Mouse (Mus musculus) MEL (cell line): ENCODE data around the gene Neurl2. TPM values are rescaled to one million over a fixed set of nuclear protein-coding genes. Genes with fewer than 3 reads are reported as not detected.
A peak's percentile ranks its signal among the peaks of the same experiment; 100 is the strongest.

Experiments
- DNase-seq: peaks from one replicate; pipeline ENCODE4 v3.0.0; 2011; ENCODE audit warnings: low read depth, low spot score
- H3K27ac ChIP-seq: 2 replicates; pipeline ENCODE4 v1.5.1; 2012; ENCODE audit warnings: low read depth, mild to moderate bottlenecking, control low read depth, low read length, moderate library complexity; ENCODE audit not compliant: control insufficient read depth
- H3K27me3 ChIP-seq, 2 experiments: fragments of 150-350 bp in 1 of 2; sonication (generic) in 1 of 2; 2 replicates each; pipeline ENCODE4 v1.6.1; 2012; ENCODE audit warnings: low read length in 2 of 2, mild to moderate bottlenecking in 2 of 2, improper control_type of control experiment in 1 of 2, moderate library complexity in 1 of 2; ENCODE audit not compliant: insufficient read depth in 2 of 2, control insufficient read depth in 1 of 2
- H3K36me3 ChIP-seq, 2 experiments: 2 replicates each; pipeline ENCODE4 v1.6.1; 2012 to 2014; ENCODE audit warnings: low read length in 2 of 2, improper control_type of control experiment in 1 of 2, inconsistent platforms in 1 of 2, mild to moderate bottlenecking in 1 of 2; ENCODE audit not compliant: insufficient read depth in 2 of 2, control insufficient read depth in 1 of 2
- H3K4me1 ChIP-seq, 2 experiments: fragments of 150-350 bp in 1 of 2; sonication (generic) in 1 of 2; 2 replicates each; pipeline ENCODE4 v1.6.1; 2012; ENCODE audit warnings: low read length in 2 of 2, improper control_type of control experiment in 1 of 2, mild to moderate bottlenecking in 1 of 2; ENCODE audit not compliant: insufficient read depth in 2 of 2, control insufficient read depth in 1 of 2
- H3K4me3 ChIP-seq, 2 experiments: fragments of 150-350 bp in 1 of 2; sonication (generic) in 1 of 2; 2 replicates each; pipeline ENCODE4 v1.5.1; 2012; ENCODE audit warnings: low read depth in 2 of 2, low read length in 2 of 2, mild to moderate bottlenecking in 2 of 2, moderate library complexity in 2 of 2, control low read depth in 1 of 2, improper control_type of control experiment in 1 of 2; ENCODE audit not compliant: control insufficient read depth in 1 of 2, insufficient read depth in 1 of 2
- H3K79me2 ChIP-seq: 2 replicates; pipeline ENCODE4 v1.6.1; 2012; ENCODE audit warnings: mild to moderate bottlenecking, low read length, moderate library complexity; ENCODE audit not compliant: control insufficient read depth, poor library complexity, insufficient read depth
- H3K9ac ChIP-seq: 2 replicates; pipeline ENCODE4 v1.6.1; 2012; ENCODE audit warnings: low read depth, mild to moderate bottlenecking, control low read depth, low read length, moderate library complexity; ENCODE audit not compliant: control insufficient read depth, poor library complexity, severe bottlenecking
- H3K9me3 ChIP-seq: fragments of 150-350 bp; sonication (generic); replicated peaks from 2 replicates; pipeline ENCODE4 v1.6.1; 2012; ENCODE audit warnings: mild to moderate bottlenecking, low read length, improper control_type of control experiment, moderate library complexity; ENCODE audit not compliant: insufficient read depth
- CHD1 ChIP-seq: IDR thresholded peaks from 2 replicates; pipeline ENCODE4 v1.6.1; 2012; ENCODE audit warnings: low read depth, mild to moderate bottlenecking, inconsistent platforms, low read length, improper control_type of control experiment
- CHD2 ChIP-seq: IDR thresholded peaks from 2 replicates; pipeline ENCODE4 v1.6.1; 2011; ENCODE audit warnings: low read length, improper control_type of control experiment
- ELF1 ChIP-seq: IDR thresholded peaks from 2 replicates; pipeline ENCODE4 v1.6.1; 2014; ENCODE audit warnings: low read depth, mild to moderate bottlenecking, inconsistent platforms, low read length, improper control_type of control experiment, moderate library complexity
- EP300 ChIP-seq, 2 experiments: IDR thresholded peaks; 2 replicates each; pipeline ENCODE4 v1.6.1; 2011; ENCODE audit warnings: improper control_type of control experiment in 2 of 2, low read length in 2 of 2, low read depth in 1 of 2, mild to moderate bottlenecking in 1 of 2
- ETS1 ChIP-seq: IDR thresholded peaks from 2 replicates; pipeline ENCODE4 v1.6.1; 2012; ENCODE audit warnings: low read depth, mild to moderate bottlenecking, inconsistent platforms, low read length, improper control_type of control experiment, moderate library complexity
- GATA1 ChIP-seq: IDR thresholded peaks from 2 replicates; pipeline ENCODE4 v1.6.1; 2011; ENCODE audit warnings: low read depth, low read length, improper control_type of control experiment
- HCFC1 ChIP-seq: IDR thresholded peaks from 2 replicates; pipeline ENCODE4 v1.6.1; 2012; ENCODE audit warnings: low read depth, mild to moderate bottlenecking, inconsistent platforms, low read length, improper control_type of control experiment, moderate library complexity
- KAT2A ChIP-seq: conservative IDR thresholded peaks from 2 replicates; pipeline ENCODE4 v1.6.1; 2012; ENCODE audit warnings: low read depth, low read length, improper control_type of control experiment, inconsistent platforms
- MAFK ChIP-seq: IDR thresholded peaks from 2 replicates; pipeline ENCODE4 v1.6.1; 2011; ENCODE audit warnings: low read depth, mild to moderate bottlenecking, low read length, improper control_type of control experiment, borderline replicate concordance
- MAZ ChIP-seq: IDR thresholded peaks from 2 replicates; pipeline ENCODE4 v1.6.1; 2012; ENCODE audit warnings: low read depth, mild to moderate bottlenecking, inconsistent platforms, low read length, improper control_type of control experiment
- MXI1 ChIP-seq: IDR thresholded peaks from 2 replicates; pipeline ENCODE4 v1.6.1; 2011; ENCODE audit warnings: mild to moderate bottlenecking, low read depth, low read length, improper control_type of control experiment
- MYB ChIP-seq: IDR thresholded peaks from 2 replicates; pipeline ENCODE4 v1.6.1; 2011; ENCODE audit warnings: mild to moderate bottlenecking, low read depth, low read length, improper control_type of control experiment
- MYC ChIP-seq: IDR thresholded peaks from 2 replicates; pipeline ENCODE4 v1.6.1; 2011; ENCODE audit warnings: low read depth, mild to moderate bottlenecking, low read length, improper control_type of control experiment, moderate library complexity
- NELFE ChIP-seq: IDR thresholded peaks from 2 replicates; pipeline ENCODE4 v1.6.1; 2011; ENCODE audit warnings: low read depth, low read length, improper control_type of control experiment
- NRF1 ChIP-seq: IDR thresholded peaks from 2 replicates; pipeline ENCODE4 v1.6.1; 2014; ENCODE audit warnings: low read depth, mild to moderate bottlenecking, inconsistent platforms, low read length, improper control_type of control experiment, moderate library complexity; ENCODE audit not compliant: poor library complexity, insufficient read depth, severe bottlenecking
- POLR2A ChIP-seq, 2 experiments: IDR thresholded peaks; 2 replicates each; pipeline ENCODE4 v1.6.1; 2011 to 2012; ENCODE audit warnings: low read length in 2 of 2, mild to moderate bottlenecking in 2 of 2, control low read depth in 1 of 2, improper control_type of control experiment in 1 of 2, low read depth in 1 of 2, moderate library complexity in 1 of 2; ENCODE audit not compliant: control insufficient read depth in 1 of 2, insufficient read depth in 1 of 2, poor library complexity in 1 of 2
- POLR2AphosphoS2 ChIP-seq: IDR thresholded peaks from 2 replicates; pipeline ENCODE4 v1.6.1; 2011; ENCODE audit warnings: low read length, improper control_type of control experiment
- POLR2AphosphoS5 ChIP-seq: IDR thresholded peaks from 2 replicates; pipeline ENCODE4 v1.6.1; 2012; ENCODE audit warnings: low read depth, borderline replicate concordance, mild to moderate bottlenecking, inconsistent platforms, low read length, moderate library complexity, mixed read lengths
- RAD21 ChIP-seq: IDR thresholded peaks from 2 replicates; pipeline ENCODE4 v1.6.1; 2011; ENCODE audit warnings: mild to moderate bottlenecking, low read depth, low read length, improper control_type of control experiment
- SIN3A ChIP-seq: IDR thresholded peaks from 2 replicates; pipeline ENCODE4 v1.6.1; 2012; ENCODE audit warnings: low read length, improper control_type of control experiment, inconsistent platforms
- TAL1 ChIP-seq: IDR thresholded peaks from 2 replicates; pipeline ENCODE4 v1.6.1; 2012; ENCODE audit warnings: mild to moderate bottlenecking, inconsistent platforms, low read length, moderate library complexity, mixed read lengths
- TBP ChIP-seq: IDR thresholded peaks from 2 replicates; pipeline ENCODE4 v1.8.0; 2011; ENCODE audit warnings: low read depth, low read length, improper control_type of control experiment
- TCF12 ChIP-seq: IDR thresholded peaks from 2 replicates; pipeline ENCODE4 v1.6.1; 2014; ENCODE audit warnings: low read depth, mild to moderate bottlenecking, inconsistent platforms, low read length, improper control_type of control experiment, moderate library complexity
- UBTF ChIP-seq: IDR thresholded peaks from 2 replicates; pipeline ENCODE4 v1.6.1; 2012; ENCODE audit warnings: low read depth, mild to moderate bottlenecking, inconsistent platforms, low read length, improper control_type of control experiment, moderate library complexity, borderline replicate concordance; ENCODE audit not compliant: insufficient read depth
- USF2 ChIP-seq, 2 experiments: IDR thresholded peaks; 2 replicates each; pipeline ENCODE4 v1.6.1; 2011 to 2012; ENCODE audit warnings: improper control_type of control experiment in 2 of 2, low read length in 2 of 2, borderline replicate concordance in 1 of 2, inconsistent platforms in 1 of 2, low read depth in 1 of 2, mild to moderate bottlenecking in 1 of 2; ENCODE audit not compliant: insufficient read depth in 1 of 2
- ZKSCAN1 ChIP-seq: IDR thresholded peaks from 2 replicates; pipeline ENCODE4 v1.6.1; 2012; ENCODE audit warnings: low read depth, mild to moderate bottlenecking, inconsistent platforms, low read length, improper control_type of control experiment, moderate library complexity
- ZMIZ1 ChIP-seq: IDR thresholded peaks from 2 replicates; pipeline ENCODE4 v1.6.1; 2012; ENCODE audit warnings: low read depth, mild to moderate bottlenecking, inconsistent platforms, low read length, improper control_type of control experiment, moderate library complexity
- ZNF384 ChIP-seq: IDR thresholded peaks from 2 replicates; pipeline ENCODE4 v1.6.1; 2012; ENCODE audit warnings: low read depth, mild to moderate bottlenecking, inconsistent platforms, low read length, improper control_type of control experiment
- polyA plus RNA-seq, 2 experiments: library from polyadenylated mRNA; stranded (reverse) in 1 of 2; unstranded in 1 of 2; fragments of >175 nt in 1 of 2; fragments of >200 nt in 1 of 2; gene quantifications; 2 replicates each; pipeline versions ENCODE4 v1.2.1 to v1.2.4; 2012; ENCODE audit warnings: low replicate concordance in 2 of 2, low read depth in 1 of 2; ENCODE audit not compliant: insufficient read length in 2 of 2, insufficient read depth in 1 of 2, missing spikeins in 1 of 2
- total RNA-seq: library from RNA; depleted of rRNA; stranded (reverse); fragments of 300-350 nt; gene quantifications from 2 replicates; pipeline ENCODE4 v1.2.3, GENCODE M21; 2012

Gene Neurl2
- total and polyA plus RNA-seq, 3 experiments = 1.6 to 2.6 TPM; not detected in 1

GRCm38 (mm10) chr2:164804533-164805331 is 28.5 kb downstream of the Neurl2 start, which contains the start of the genes Acot8 and Zswim3:
TSS of gene Acot8 (minus strand) at chr2:164804882.
TSS of gene Zswim3 (plus strand) at chr2:164805098.
- Histone ChIP-seq H3K9ac (peak within 1 kb of the TSS; percentile 90), H3K4me1 (peaks cover 7 to 17% of the 10 kb centered on the region in 2 experiments; a peak in 3 of 4 replicates), H3K79me2 (peaks cover 30% of the 10 kb centered on the region), H3K4me3 (peak within 1 kb of the TSS; percentile 71 to 90), H3K36me3 (peaks cover 0 to 18% of the 10 kb centered on the region in 2 experiments; a peak in 3 of 4 replicates), H3K9me3 (no peaks in the 10 kb centered on the region), H3K27me3 (no peaks in the 10 kb centered on the region), H3K27ac (peak within 1 kb of the TSS; percentile 97)
- peak; percentile 100 for DNase-seq
- TF ChIP-seq GATA1 = no peak
- TF ChIP-seq NRF1 = 0 out of 2 replicates have a peak, but pooled peaks have one; percentile 39
- TF ChIP-seq MAZ = peak; percentile 54; the same call in 1 of the 2 replicates
- TF ChIP-seq NELFE = peak; percentile 99
- peak; percentile 7; the same call in 1 of the 2 replicates for TF ChIP-seq TCF12
- TF ChIP-seq HCFC1 = peak; percentile 89
- no peak for TF ChIP-seq MAFK
- peak; percentile 71 for TF ChIP-seq MYB
- TF ChIP-seq MYC = peak; percentile 62; the same call in 1 of the 2 replicates
- TF ChIP-seq KAT2A = no peak; the same call in 1 of the 2 replicates
- no peak for TF ChIP-seq USF2 (IDR thresholded peaks at IDR 0.05; ENCODE audit: borderline replicate concordance in 1 of 2, insufficient read depth in 1 of 2, low read depth in 1 of 2, low read length in 2 of 2)
- peak; percentile 8; the same call in 1 of the 2 replicates for TF ChIP-seq ETS1
- no peak for TF ChIP-seq RAD21
- peak; percentile 98 for TF ChIP-seq TBP
- no peak for TF ChIP-seq ZNF384
- TF ChIP-seq POLR2AphosphoS2 = peak; percentile 97
- peak; percentile 31; the same call in 1 of the 2 replicates for TF ChIP-seq POLR2AphosphoS5
- TF ChIP-seq UBTF = no peak
- TF ChIP-seq MXI1 = peak; percentile 82
- TF ChIP-seq CHD1 = no peak
- peak; percentile 98 for TF ChIP-seq ZMIZ1
- peak; percentile 83; the same call in 1 of the 2 replicates for TF ChIP-seq SIN3A
- no peak for TF ChIP-seq EP300 (IDR thresholded peaks at IDR 0.05; ENCODE audit: low read depth in 1 of 2, low read length in 2 of 2)
- peak; percentile 93 for TF ChIP-seq CHD2
- TF ChIP-seq ELF1 = peak; percentile 92
- no peak for TF ChIP-seq TAL1
- TF ChIP-seq POLR2A (IDR thresholded peaks at IDR 0.05; ENCODE audit: control insufficient read depth in 1 of 2, insufficient read depth in 1 of 2, low read depth in 1 of 2, low read length in 2 of 2, poor library complexity in 1 of 2) = peak; percentile 87 to 99
- no peak for TF ChIP-seq ZKSCAN1
